Mouse (Mus musculus) ES-Bruce4 (cell line): ENCODE measurements around the gene Ddx23. TPM values are rescaled to one million over a fixed set of nuclear protein-coding genes. Genes with fewer than 3 reads are reported as not detected.

Experiments used
- H3K27ac ChIP-seq: 2 replicates; pipeline ENCODE4 v1.5.1; 2012; ENCODE audit warnings: low read length, inconsistent platforms; ENCODE audit not compliant: insufficient read depth
- H3K27me3 ChIP-seq: 2 replicates; pipeline ENCODE4 v1.6.1; 2012; ENCODE audit warnings: mild to moderate bottlenecking, low read length, inconsistent platforms; ENCODE audit not compliant: control insufficient read depth, poor library complexity, insufficient read depth, severe bottlenecking
- H3K36me3 ChIP-seq: 2 replicates; pipeline ENCODE4 v1.6.1; 2012; ENCODE audit warnings: inconsistent platforms, mild to moderate bottlenecking, low read length, moderate library complexity; ENCODE audit not compliant: control insufficient read depth, poor library complexity, insufficient read depth, severe bottlenecking
- H3K4me1 ChIP-seq: one replicate; pipeline ENCODE4 v1.8.1; 2011; ENCODE audit warnings: low read length; ENCODE audit not compliant: control insufficient read depth, insufficient read depth
- H3K4me3 ChIP-seq: 2 replicates; pipeline ENCODE4 v1.5.1; 2011; ENCODE audit warnings: low read depth, mild to moderate bottlenecking, low read length
- H3K9ac ChIP-seq: 2 replicates; pipeline ENCODE4 v1.6.1; 2012; ENCODE audit warnings: low read depth, mild to moderate bottlenecking, inconsistent platforms; ENCODE audit not compliant: poor library complexity, severe bottlenecking
- H3K9me3 ChIP-seq: replicated peaks from 2 replicates; pipeline ENCODE4 v1.6.1; 2012; ENCODE audit warnings: mild to moderate bottlenecking, low read length, inconsistent platforms; ENCODE audit not compliant: control insufficient read depth, poor library complexity, insufficient read depth, severe bottlenecking
- CTCF ChIP-seq: IDR thresholded peaks from one replicate; pipeline ENCODE4 v1.8.1; 2011; ENCODE audit warnings: low read depth, low read length
- EP300 ChIP-seq: IDR thresholded peaks from 2 replicates; pipeline ENCODE4 v1.6.1; 2011; ENCODE audit warnings: low read depth, low read length; ENCODE audit not compliant: insufficient read depth
- POLR2A ChIP-seq: IDR thresholded peaks from one replicate; pipeline ENCODE4 v1.8.1; 2011; ENCODE audit warnings: low read length; ENCODE audit not compliant: insufficient read depth
- polyA plus RNA-seq: library from polyadenylated mRNA; stranded (reverse); fragments of >200 nt; gene quantifications from 2 replicates; pipeline ENCODE4 v1.2.4, GENCODE M21; 2011; ENCODE audit warnings: low read depth; ENCODE audit not compliant: missing spikeins, insufficient read depth, insufficient read length

Gene Ddx23
- polyA plus RNA-seq, 1 experiment, result 121 TPM

GRCm38 (mm10) chr15:98608058-98608783, 54.5 kb downstream of the Ddx23 start:
- H3K4me3 ChIP-seq, result peak overlapping the region; percentile 79
- H3K9ac ChIP-seq, result peak overlapping the region; percentile 85
- H3K36me3 ChIP-seq, result no peaks in the 10 kb centered on the region
- H3K4me1 ChIP-seq, result no peaks in the 10 kb centered on the region
- peaks cover 10% of the 10 kb centered on the region for H3K27me3 ChIP-seq
- no peak overlapping the region for H3K27ac ChIP-seq
- no peaks in the 10 kb centered on the region for H3K9me3 ChIP-seq
- no peak for TF ChIP-seq POLR2A
- no peak for TF ChIP-seq EP300
- TF ChIP-seq CTCF, result no peak

- Histone ChIP-seq H3K9me3 (no peaks in the 10 kb centered on the region), H3K36me3 (no peaks in the 10 kb centered on the region), H3K4me3 (no peak overlapping the region), H3K9ac (no peak overlapping the region), H3K27ac (no peak overlapping the region), H3K27me3 (peaks cover 10% of the 10 kb centered on the region), H3K4me1 (no peaks in the 10 kb centered on the region)
- no peak for TF ChIP-seq CTCF
- TF ChIP-seq EP300, result no peak
- no peak for TF ChIP-seq POLR2A
These were observed 55.1 kb downstream of the Ddx23 start for GRCm38 (mm10) chr15:98607557-98607956.

- Histone ChIP-seq H3K36me3 (no peaks in the 10 kb centered on the region), H3K4me1 (peaks cover 3% of the 10 kb centered on the region), H3K4me3 (no peak overlapping the region)
These were observed 56.0 kb downstream of the Ddx23 start for GRCm38 (mm10) chr15:98606739-98607138.

GRCm38 (mm10) chr15:98606051-98606536, 56.6 kb downstream of the Ddx23 start:
- no peaks in the 10 kb centered on the region for H3K9me3 ChIP-seq
- H3K4me3 ChIP-seq, result no peak overlapping the region
- H3K27ac ChIP-seq, result no peak overlapping the region
- no peaks in the 10 kb centered on the region for H3K36me3 ChIP-seq
- peaks cover 10% of the 10 kb centered on the region for H3K27me3 ChIP-seq
- H3K9ac ChIP-seq, result no peak overlapping the region
- TF ChIP-seq EP300 (no peak), POLR2A (no peak), CTCF (no peak)
- H3K4me1 ChIP-seq, result peaks cover 3% of the 10 kb centered on the region

More at GRCm38 (mm10) chr15:98606739-98607138, 56.0 kb downstream of the Ddx23 start:
- Histone ChIP-seq H3K9me3 (no peaks in the 10 kb centered on the region), H3K27me3 (peaks cover 10% of the 10 kb centered on the region), H3K9ac (no peak overlapping the region), H3K27ac (no peak overlapping the region)
- TF ChIP-seq CTCF (no peak), POLR2A (no peak), EP300 (no peak)

GRCm38 (mm10) chr15:98604041-98604575, 58.6 kb downstream of the Ddx23 start:
- H3K4me3 ChIP-seq, result peak overlapping the region; percentile 51

DNA sequence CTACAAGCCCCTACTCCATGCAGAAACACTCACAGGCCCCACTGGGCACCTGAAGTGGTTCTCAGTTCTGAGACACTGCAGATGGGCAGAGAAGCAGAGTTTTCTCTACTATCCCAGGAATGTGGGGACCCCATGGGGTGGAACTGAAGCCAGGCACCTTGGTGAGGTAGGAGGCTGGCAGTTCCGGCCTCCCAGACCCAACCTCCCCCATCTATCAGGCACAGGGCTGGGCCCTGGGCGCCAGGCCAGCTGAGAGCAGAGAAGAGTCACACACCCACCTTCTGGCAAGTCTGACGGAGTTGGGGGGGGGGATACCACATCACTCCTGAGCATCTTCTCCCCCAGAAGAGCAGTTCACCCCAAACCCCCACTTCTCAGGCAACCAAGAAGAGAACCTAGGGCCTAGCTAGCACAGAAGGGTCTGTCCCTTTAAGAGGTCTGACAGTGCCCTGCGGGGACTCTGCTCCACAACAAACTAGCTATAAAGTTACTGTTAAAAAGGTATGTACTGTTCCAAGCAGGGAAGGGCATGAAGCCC, 59.7 kb downstream of the Ddx23 start:
- TF ChIP-seq CTCF (no peak), POLR2A (no peak), EP300 (no peak)
- Histone ChIP-seq H3K4me1 (peaks cover 3% of the 10 kb centered on the region), H3K27me3 (no peaks in the 10 kb centered on the region), H3K9ac (no peak overlapping the region), H3K4me3 (no peak overlapping the region), H3K27ac (no peak overlapping the region), H3K36me3 (no peaks in the 10 kb centered on the region), H3K9me3 (no peaks in the 10 kb centered on the region)

More at GRCm38 (mm10) chr15:98604041-98604575, 58.6 kb downstream of the Ddx23 start:
- Histone ChIP-seq H3K4me1 (peaks cover 3% of the 10 kb centered on the region), H3K36me3 (no peaks in the 10 kb centered on the region), H3K9ac (peak overlapping the region; percentile 7; the same call in 1 of the 2 replicates), H3K27me3 (0 out of 2 replicates have a peak, but pooled peaks cover 2% of the 10 kb centered on the region), H3K27ac (no peak overlapping the region), H3K9me3 (no peaks in the 10 kb centered on the region)
- no peak for TF ChIP-seq CTCF
- TF ChIP-seq POLR2A, result no peak
